Mouse (Mus musculus): ENCODE measurements around the gene Pla2g2c. TPM values are rescaled to one million over a fixed set of nuclear protein-coding genes. Genes with fewer than 3 reads are reported as not detected.

The Pla2g2c gene
- not detected in 2 replicates for total RNA-seq (2023)

GRCm38 (mm10) chr4:138724354-138725126 lies at the start of gene Pla2g2c:
Pla2g2c (plus strand) TSS chr4:138724792.

DNA sequence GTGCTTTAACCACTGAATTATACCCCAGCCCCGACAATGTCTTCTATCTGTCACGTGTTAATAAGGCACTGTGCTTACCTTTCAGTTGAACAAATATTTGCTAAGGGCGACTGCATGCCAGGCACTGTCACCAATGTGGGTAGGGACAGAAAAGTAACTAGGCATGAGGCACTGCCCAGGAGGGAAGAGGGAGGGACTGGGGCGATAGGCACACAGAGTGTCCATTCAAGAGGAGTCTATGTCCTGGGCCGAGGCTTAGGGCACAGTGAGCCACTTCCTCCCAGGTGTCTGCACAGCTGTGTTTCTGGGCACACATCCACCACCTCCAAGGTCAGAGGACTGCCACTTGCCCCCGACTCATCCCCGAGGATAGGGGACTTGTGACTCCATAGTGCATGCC lies 12.4 kb downstream of the Pla2g2c start, which contains the start of gene Ubxn10:
Gene Ubxn10 (minus strand): TSS at position 137 of the 400 bp plus-strand sequence.

DNA sequence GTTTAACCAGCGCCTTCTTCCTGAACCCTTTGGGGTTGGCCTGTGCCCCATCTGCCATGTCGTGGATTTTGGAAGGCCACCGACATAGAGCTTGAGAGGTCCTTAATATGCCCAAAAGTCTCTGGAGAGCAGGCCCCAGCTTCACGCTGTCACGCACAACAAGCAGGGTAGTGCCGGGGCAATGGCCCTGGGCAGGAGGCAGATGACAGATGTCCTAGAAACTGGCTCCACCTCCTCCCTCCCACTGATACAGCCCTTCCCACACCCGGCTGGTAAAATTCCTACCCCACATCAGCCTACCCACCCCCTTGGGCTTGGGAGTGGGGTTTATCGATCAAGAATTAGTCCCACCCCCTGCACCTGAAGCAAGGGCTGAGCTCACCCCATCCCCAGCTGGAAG lies 32.8 kb downstream of the Pla2g2c start, which contains the start of gene Pla2g2f:
Gene Pla2g2f (minus strand): TSS at position 211 of the 400 bp plus-strand sequence.

GRCm38 (mm10) chr4:138775435-138775834 lies 50.8 kb downstream of the Pla2g2c start, which contains the start of gene Pla2g2d:
Pla2g2d (plus strand) TSS chr4:138775735.

Other genes with a start within 250 kb of the Pla2g2c start
- not detected in 2 replicates for gene Vwa5b1, start 88.9 kb upstream of the Pla2g2c start, total RNA-seq (2023)
- not detected in 2 replicates for gene Ubxn10, start 12.4 kb downstream of the Pla2g2c start, total RNA-seq (2023)
- not detected in 2 replicates for gene Pla2g2f, start 32.8 kb downstream of the Pla2g2c start, total RNA-seq (2023)
- not detected in 2 replicates for gene Pla2g2d, start 50.9 kb downstream of the Pla2g2c start, total RNA-seq (2023)
- not detected in 2 replicates for gene Pla2g5, start 138.7 kb downstream of the Pla2g2c start, total RNA-seq (2023)
- gene Gm13030, start 149.2 kb downstream of the Pla2g2c start, total RNA-seq (2023) = not detected in 2 replicates
- not detected in 2 replicates for gene Pla2g2e, start 153.2 kb downstream of the Pla2g2c start, total RNA-seq (2023)
- gene Otud3, start 189.2 kb downstream of the Pla2g2c start, total RNA-seq (2023) = 19.9 and 25.1 TPM in 2 replicates
- gene Rnf186, start 242.3 kb downstream of the Pla2g2c start, total RNA-seq (2023) = not detected in 2 replicates
- gene Tmco4, start 248.1 kb downstream of the Pla2g2c start, total RNA-seq (2023) = 8.0 and 9.8 TPM in 2 replicates

Measured in neutrophil, adult 65 days (primary cell).